Mouse (Mus musculus): ENCODE results near the gene Kdm2b. TPM values are rescaled to one million over a fixed set of nuclear protein-coding genes. Genes with fewer than 3 reads are reported as not detected.

Kdm2b gene
- total and polyA plus RNA-seq, 3 experiments, result 29.2 to 48.9 TPM; not detected in 1

- DNase-seq (ENCODE audit: low read depth, low spot score), result no peak
- no peaks in the 10 kb centered on the region for H3K9me3 ChIP-seq (replicated peaks; ENCODE audit: insufficient read depth, low read length)
- H3K36me3 ChIP-seq (ENCODE audit: control insufficient read depth in 1 of 2, insufficient read depth in 2 of 2, low read length in 2 of 2), result no peaks in the 10 kb centered on the region
- H3K79me2 ChIP-seq (ENCODE audit: control insufficient read depth, insufficient read depth, low read length, poor library complexity), result no peaks in the 10 kb centered on the region
- H3K27me3 ChIP-seq (ENCODE audit: control insufficient read depth in 1 of 2, insufficient read depth in 2 of 2, low read length in 2 of 2), result no peaks in the 10 kb centered on the region
- no peak overlapping the region for H3K4me3 ChIP-seq (ENCODE audit: control insufficient read depth in 1 of 2, insufficient read depth in 1 of 2, low read depth in 2 of 2, low read length in 2 of 2)
- no peak overlapping the region for H3K9ac ChIP-seq (ENCODE audit: control insufficient read depth, low read depth, low read length, poor library complexity, severe bottlenecking)
- TF ChIP-seq GABPA (IDR thresholded peaks at IDR 0.05; ENCODE audit: low read depth, low read length), result no peak
- no peak for TF ChIP-seq EP300 (IDR thresholded peaks at IDR 0.05; ENCODE audit: low read depth in 1 of 2, low read length in 2 of 2)
- TF ChIP-seq MAZ (IDR thresholded peaks at IDR 0.05; ENCODE audit: low read depth, low read length), result no peak
- TF ChIP-seq ZNF384 (IDR thresholded peaks at IDR 0.05; ENCODE audit: low read depth, low read length), result no peak
- no peak for TF ChIP-seq KAT2A (conservative IDR thresholded peaks at IDR 0.05; ENCODE audit: low read depth, low read length)
- TF ChIP-seq E2F4 (IDR thresholded peaks at IDR 0.05; ENCODE audit: borderline replicate concordance, low read depth, low read length), result no peak
- H3K27ac ChIP-seq (ENCODE audit: control insufficient read depth, low read depth, low read length), result no peak overlapping the region
- no peaks in the 10 kb centered on the region for H3K4me1 ChIP-seq (ENCODE audit: control insufficient read depth in 1 of 2, insufficient read depth in 2 of 2, low read length in 2 of 2)
Measured at GRCm38 (mm10) chr5:122949101-122949500, 40.5 kb downstream of the Kdm2b start.

GRCm38 (mm10) chr5:122947534-122947933 lies 42.1 kb downstream of the Kdm2b start:
- no peaks in the 10 kb centered on the region for H3K9me3 ChIP-seq (replicated peaks; ENCODE audit: insufficient read depth, low read length)
- H3K9ac ChIP-seq (ENCODE audit: control insufficient read depth, low read depth, low read length, poor library complexity, severe bottlenecking), result no peak overlapping the region

GRCm38 (mm10) chr5:122938676-122939075 lies 50.9 kb downstream of the Kdm2b start:
- TF ChIP-seq E2F4 (IDR thresholded peaks at IDR 0.05; ENCODE audit: borderline replicate concordance, low read depth, low read length), result no peak
- no peak for TF ChIP-seq ELF1 (IDR thresholded peaks at IDR 0.05; ENCODE audit: low read depth, low read length)
- no peak for TF ChIP-seq POLR2AphosphoS2 (IDR thresholded peaks at IDR 0.05; ENCODE audit: low read length)
- no peak for TF ChIP-seq EP300 (IDR thresholded peaks at IDR 0.05; ENCODE audit: low read depth in 1 of 2, low read length in 2 of 2)
- H3K36me3 ChIP-seq (ENCODE audit: control insufficient read depth in 1 of 2, insufficient read depth in 2 of 2, low read length in 2 of 2), result no peaks in the 10 kb centered on the region
- no peaks in the 10 kb centered on the region for H3K27me3 ChIP-seq (ENCODE audit: control insufficient read depth in 1 of 2, insufficient read depth in 2 of 2, low read length in 2 of 2)
- no peak overlapping the region for H3K4me3 ChIP-seq (ENCODE audit: control insufficient read depth in 1 of 2, insufficient read depth in 1 of 2, low read depth in 2 of 2, low read length in 2 of 2)
- DNase-seq (ENCODE audit: low read depth, low spot score), result no peak
- no peak overlapping the region for H3K9ac ChIP-seq (ENCODE audit: control insufficient read depth, low read depth, low read length, poor library complexity, severe bottlenecking)
- no peaks in the 10 kb centered on the region for H3K9me3 ChIP-seq (replicated peaks; ENCODE audit: insufficient read depth, low read length)
- H3K27ac ChIP-seq (ENCODE audit: control insufficient read depth, low read depth, low read length), result no peak overlapping the region
- H3K4me1 ChIP-seq (ENCODE audit: control insufficient read depth in 1 of 2, insufficient read depth in 2 of 2, low read length in 2 of 2), result peaks cover 0 to 3% of the 10 kb centered on the region in 2 experiments; a peak in 1 of 4 replicates
- no peaks in the 10 kb centered on the region for H3K79me2 ChIP-seq (ENCODE audit: control insufficient read depth, insufficient read depth, low read length, poor library complexity)

More at GRCm38 (mm10) chr5:122947534-122947933, 42.1 kb downstream of the Kdm2b start:
- no peak for DNase-seq (ENCODE audit: low read depth, low spot score)
- no peaks in the 10 kb centered on the region for H3K27me3 ChIP-seq (ENCODE audit: control insufficient read depth in 1 of 2, insufficient read depth in 2 of 2, low read length in 2 of 2)
- no peaks in the 10 kb centered on the region for H3K4me1 ChIP-seq (ENCODE audit: control insufficient read depth in 1 of 2, insufficient read depth in 2 of 2, low read length in 2 of 2)
- H3K36me3 ChIP-seq (ENCODE audit: control insufficient read depth in 1 of 2, insufficient read depth in 2 of 2, low read length in 2 of 2), result no peaks in the 10 kb centered on the region
- TF ChIP-seq TCF12 (IDR thresholded peaks at IDR 0.05; ENCODE audit: low read depth, low read length) (no peak), MAFK (IDR thresholded peaks at IDR 0.05; ENCODE audit: borderline replicate concordance, low read depth, low read length) (no peak), ZNF384 (IDR thresholded peaks at IDR 0.05; ENCODE audit: low read depth, low read length) (no peak), TAL1 (IDR thresholded peaks at IDR 0.05; ENCODE audit: low read length) (no peak), CHD1 (IDR thresholded peaks at IDR 0.05; ENCODE audit: low read depth, low read length) (no peak), UBTF (IDR thresholded peaks at IDR 0.05; ENCODE audit: borderline replicate concordance, insufficient read depth, low read depth, low read length) (no peak), CHD2 (IDR thresholded peaks at IDR 0.05; ENCODE audit: low read length) (no peak), TBP (IDR thresholded peaks at IDR 0.05; ENCODE audit: low read depth, low read length) (no peak), KAT2A (conservative IDR thresholded peaks at IDR 0.05; ENCODE audit: low read depth, low read length) (no peak), POLR2A (IDR thresholded peaks at IDR 0.05; ENCODE audit: control insufficient read depth in 1 of 2, insufficient read depth in 1 of 2, low read depth in 1 of 2, low read length in 2 of 2, poor library complexity in 1 of 2) (no peak), POLR2AphosphoS5 (IDR thresholded peaks at IDR 0.05; ENCODE audit: borderline replicate concordance, low read depth, low read length) (no peak), USF1 (IDR thresholded peaks at IDR 0.05; ENCODE audit: low read depth, low read length) (no peak), ELF1 (IDR thresholded peaks at IDR 0.05; ENCODE audit: low read depth, low read length) (no peak), BHLHE40 (IDR thresholded peaks at IDR 0.05; ENCODE audit: borderline replicate concordance, low read depth, low read length) (no peak), ETS1 (IDR thresholded peaks at IDR 0.05; ENCODE audit: low read depth, low read length) (no peak), MYB (IDR thresholded peaks at IDR 0.05; ENCODE audit: low read depth, low read length) (no peak), MAZ (IDR thresholded peaks at IDR 0.05; ENCODE audit: low read depth, low read length) (no peak), JUND (IDR thresholded peaks at IDR 0.05; ENCODE audit: low read depth, low read length) (no peak), RCOR1 (IDR thresholded peaks at IDR 0.05; ENCODE audit: low read depth, low read length) (no peak)
- no peak overlapping the region for H3K4me3 ChIP-seq (ENCODE audit: control insufficient read depth in 1 of 2, insufficient read depth in 1 of 2, low read depth in 2 of 2, low read length in 2 of 2)
- no peaks in the 10 kb centered on the region for H3K79me2 ChIP-seq (ENCODE audit: control insufficient read depth, insufficient read depth, low read length, poor library complexity)
- H3K27ac ChIP-seq (ENCODE audit: control insufficient read depth, low read depth, low read length), result no peak overlapping the region

All from MEL (cell line).